Mouse (Mus musculus) intestine, postnatal 0 days (tissue): Measurements from ENCODE around the gene Qtrt2. TPM values are rescaled to one million over a fixed set of nuclear protein-coding genes. Genes with fewer than 3 reads are reported as not detected.

Experiments
- ATAC-seq: fragments of 200-750 bp; cut with Nextera tagmentation; 2 replicates; pipeline ENCODE4 v1.8.0; 2017; ENCODE audit warnings: mild to moderate bottlenecking, moderate TSS enrichment, moderate library complexity
- H3K27ac ChIP-seq: fragments of 300-500 bp; sonication (generic); 2 replicates; pipeline ENCODE4 v1.5.1; 2014; ENCODE audit warnings: mild to moderate bottlenecking, low read depth, low read length, moderate library complexity
- H3K27me3 ChIP-seq: fragments of 300-500 bp; sonication (generic); replicated peaks from 2 replicates; pipeline ENCODE4 v1.6.1; 2014; ENCODE audit warnings: low read length, mixed read lengths; ENCODE audit not compliant: control insufficient read depth, insufficient read depth
- H3K36me3 ChIP-seq: fragments of 300-500 bp; sonication (generic); 2 replicates; pipeline ENCODE4 v1.6.1; 2014; ENCODE audit warnings: mild to moderate bottlenecking, moderate library complexity; ENCODE audit not compliant: control insufficient read depth, insufficient read depth
- H3K4me1 ChIP-seq: fragments of 300-500 bp; sonication (generic); replicated peaks from 2 replicates; pipeline ENCODE4 v1.6.1; 2014; ENCODE audit warnings: antibody characterized with exemption, low read length, mixed read lengths; ENCODE audit not compliant: control insufficient read depth, insufficient read depth
- H3K4me2 ChIP-seq: fragments of 300-500 bp; sonication (generic); replicated peaks from 2 replicates; pipeline ENCODE4 v1.6.1; 2014; ENCODE audit warnings: low read depth, mild to moderate bottlenecking, moderate library complexity
- H3K4me3 ChIP-seq: fragments of 300-500 bp; sonication (generic); 2 replicates; pipeline ENCODE4 v1.5.1; 2014; ENCODE audit warnings: low read depth, low read length
- H3K9ac ChIP-seq: fragments of 300-500 bp; sonication (generic); 2 replicates; pipeline ENCODE4 v1.6.1; 2014; ENCODE audit warnings: mild to moderate bottlenecking, low read depth, low read length
- H3K9me3 ChIP-seq: fragments of 300-500 bp; sonication (generic); 2 replicates; pipeline ENCODE4 v1.6.1; 2016; ENCODE audit warnings: mixed run types; ENCODE audit not compliant: control insufficient read depth
- CTCF ChIP-seq: sonication (generic); IDR thresholded peaks from 2 replicates; pipeline ENCODE4 v1.5.1; 2016; ENCODE audit warnings: low read depth, mild to moderate bottlenecking, control low read depth, antibody characterized with exemption, moderate library complexity
- WGBS: fragments of 180-500 bp; shearing (Covaris S2); extraction: QIAGEN DNeasy Blood & Tissue Kit; methylation state at CpG from one replicate; pipeline ENCODE4 v1.1.7; 2014; 5-methylcytosine and 5-hydroxymethylcytosine counted together
- polyA plus RNA-seq: library from polyadenylated mRNA; unstranded; fragments of >200 nt; fragmentation: Nextera tagmentation; extraction: Ambion mirVana; gene quantifications from 2 replicates; pipeline ENCODE4 v1.2.1, GENCODE M21; 2015

Qtrt2 gene
- polyA plus RNA-seq, 1 experiment from 2014 or later: 7.0 TPM

DNA sequence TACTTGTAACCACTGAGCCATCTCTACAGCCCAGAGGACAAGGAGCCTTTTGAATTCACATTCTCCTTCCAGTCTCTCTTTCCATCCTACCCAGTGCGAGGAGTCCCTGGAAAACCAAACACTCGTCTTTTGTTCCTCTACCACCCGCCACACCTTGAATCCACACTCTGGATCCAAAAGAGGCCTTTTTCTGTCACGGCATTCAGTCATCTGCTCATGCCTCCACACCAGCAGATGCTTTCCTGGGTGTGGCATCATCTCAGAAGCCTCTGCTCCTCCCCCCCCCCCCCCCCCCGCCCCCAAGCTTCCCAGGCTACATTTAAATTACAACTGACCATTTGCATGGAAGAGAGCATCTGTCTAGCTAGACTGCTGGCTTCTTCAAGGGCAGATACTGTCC lies 110.3 kb downstream of the Qtrt2 start:
- Histone ChIP-seq H3K27ac (no peak overlapping the region), H3K4me2 (no peak overlapping the region), H3K9ac (no peak overlapping the region), H3K27me3 (no peaks in the 10 kb centered on the region), H3K9me3 (no peaks in the 10 kb centered on the region), H3K4me1 (no peaks in the 10 kb centered on the region), H3K4me3 (no peak overlapping the region), H3K36me3 (no peaks in the 10 kb centered on the region)
- no peak for ATAC-seq
- no peak for TF ChIP-seq CTCF
- 75% methylated on average over 4 of the region's 5 CpGs for WGBS

DNA sequence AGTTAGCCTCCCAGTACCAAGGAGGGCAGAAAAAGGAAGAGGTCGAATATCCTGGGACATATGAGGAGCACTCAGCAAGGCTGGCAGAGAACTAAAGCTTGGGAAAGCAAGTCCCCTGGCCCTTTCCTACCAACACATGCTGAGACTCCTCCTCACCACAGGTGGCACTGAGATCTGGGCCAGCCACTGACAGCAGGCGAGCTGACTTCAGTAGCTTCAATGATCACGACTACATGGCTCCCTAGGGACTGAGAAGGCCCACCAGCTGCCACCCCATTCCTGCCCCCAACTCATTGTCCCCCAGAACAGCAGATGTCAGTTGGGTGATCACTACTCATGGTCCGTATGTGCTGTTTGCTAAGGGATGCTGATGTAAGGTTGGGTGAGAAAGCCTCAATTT lies 112.0 kb downstream of the Qtrt2 start:
- no peak overlapping the region for H3K27ac ChIP-seq
- H3K9me3 ChIP-seq: no peaks in the 10 kb centered on the region
- no peaks in the 10 kb centered on the region for H3K27me3 ChIP-seq
- H3K4me2 ChIP-seq: no peak overlapping the region
- no peak overlapping the region for H3K9ac ChIP-seq
- H3K4me3 ChIP-seq: no peak overlapping the region
- no peaks in the 10 kb centered on the region for H3K4me1 ChIP-seq
- no peak for ATAC-seq
- no peaks in the 10 kb centered on the region for H3K36me3 ChIP-seq
- no peak for TF ChIP-seq CTCF
- WGBS: 62% methylated on average over 4 of the region's 4 CpGs

Other genes starting within 250 kb of the Qtrt2 start
- 0.13 TPM in 1 of 2 replicates, not detected in the other for gene Drd3, start 172.8 kb downstream of the Qtrt2 start, polyA plus RNA-seq
- 3.6 and 4.2 TPM in 2 replicates for gene Ccdc191, start 37.0 kb downstream of the Qtrt2 start, polyA plus RNA-seq
- 2.0 and 2.6 TPM in 2 replicates for gene Zdhhc23, start 53.0 kb upstream of the Qtrt2 start, polyA plus RNA-seq
- gene Gramd1c, start 136.5 kb upstream of the Qtrt2 start, polyA plus RNA-seq: 7.0 and 7.6 TPM in 2 replicates
- gene Atp6v1a, start 212.9 kb upstream of the Qtrt2 start, polyA plus RNA-seq: 60.7 and 62.6 TPM in 2 replicates
- 38.6 and 40.1 TPM in 2 replicates for gene Naa50, start 213.0 kb upstream of the Qtrt2 start, polyA plus RNA-seq
- 2.1 and 2.3 TPM in 2 replicates for gene Usf3, start 246.4 kb upstream of the Qtrt2 start, polyA plus RNA-seq